In the genomic region with DNA sequence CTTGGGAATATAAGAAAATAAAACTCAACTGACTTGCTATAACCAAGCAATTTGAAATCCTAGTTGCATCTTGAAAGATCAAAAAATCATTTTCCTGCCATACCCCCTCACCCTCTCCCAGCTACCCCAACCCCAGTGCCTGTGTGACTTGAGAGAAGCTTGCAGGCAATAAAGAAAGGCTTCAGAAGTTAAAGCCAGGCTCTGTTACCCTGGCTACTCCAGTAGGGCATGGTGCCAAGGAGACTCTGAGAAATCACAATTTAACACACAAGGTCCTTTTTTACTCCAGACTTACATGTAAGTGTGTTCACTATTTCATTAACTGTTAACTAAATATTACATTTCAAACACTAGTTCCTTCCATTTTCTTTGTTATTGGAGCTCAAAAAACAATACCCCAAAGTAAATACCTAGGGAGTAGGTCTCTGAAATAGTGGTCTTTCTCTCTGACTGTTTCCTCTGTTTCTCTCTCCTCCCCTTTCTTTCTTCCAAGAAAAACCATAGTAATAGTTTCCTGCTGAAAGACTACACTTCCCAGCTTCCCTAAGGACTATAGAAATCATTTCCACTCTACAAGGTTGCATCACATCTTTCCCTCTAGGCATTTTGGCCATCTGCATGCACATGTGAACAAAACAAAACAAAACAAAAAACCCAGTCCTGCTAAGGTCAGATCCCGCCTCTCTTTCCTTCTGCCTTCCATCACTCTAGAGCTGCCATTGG, we compare ENCODE assay signal across 14 mouse cellular contexts. TPM values are rescaled to one million over a fixed set of nuclear protein-coding genes. Genes with fewer than 3 reads are reported as not detected.
DNase-seq lines count a peak whose midpoint lies in the region; ATAC-seq and TF ChIP-seq lines count a peak whose summit lies in the region.
"Had no signal": no experiment of that assay in that cellular context is flagged by ENCODE, and none has a peak within 500 bp of the region (broad histone marks: within the 10 kb centered on the region; RNA-seq: fewer than 3 reads in every experiment).

No protein-coding gene starts in this region.

- H3K4me3 ChIP-seq in lung, embryonic 16.5 days (ENCODE audit: low read length): no peak overlapping the region
- H3K4me3 ChIP-seq in lung, adult 2 months (replicated peaks; ENCODE audit: extremely low read depth, low read depth, low read length): no peak overlapping the region
- H3K4me3 ChIP-seq in hindbrain, postnatal 0 days (ENCODE audit: low read length): no peak overlapping the region
- H3K4me3 ChIP-seq: heart, embryonic 15.5 days had no signal

- TF ChIP-seq POLR2A in lung, adult 2 months (IDR thresholded peaks at IDR 0.05; ENCODE audit: borderline replicate concordance, extremely low read depth, low read depth, low read length): no peak

- no peak overlapping the region for H3K4me2 ChIP-seq in lung, embryonic 16.5 days (ENCODE audit: low read depth, low read length)
- no peak overlapping the region for H3K4me2 ChIP-seq in hindbrain, postnatal 0 days (ENCODE audit: low read depth, low read length)
- H3K4me2 ChIP-seq: heart, embryonic 15.5 days had no signal

- H3K27ac ChIP-seq in lung, embryonic 16.5 days (ENCODE audit: low read length): peak overlapping the region; percentile 52
- H3K27ac ChIP-seq in hindbrain, postnatal 0 days: peak overlapping the region; percentile 12; the same call in 1 of the 2 replicates
- H3K27ac ChIP-seq: heart, embryonic 15.5 days; stomach, postnatal 0 days had no signal

- 83% methylated on average over 1 of the region's 1 CpGs for whole genome bisulfite sequencing in lung, embryonic 16.5 days
- 78% methylated on average over 1 of the region's 1 CpGs for WGBS in lung, adult 2 months
- WGBS in hindbrain, postnatal 0 days: 65% methylated on average over 1 of the region's 1 CpGs

- TF ChIP-seq CTCF in lung, adult 2 months (IDR thresholded peaks at IDR 0.05; ENCODE audit: insufficient read depth, low read length): no peak
- TF ChIP-seq CTCF in hindbrain, postnatal 0 days (IDR thresholded peaks at IDR 0.05; ENCODE audit: low read depth): no peak

- peaks cover 5% of the 10 kb centered on the region; the same call in 1 of the 2 replicates for H3K4me1 ChIP-seq in lung, embryonic 16.5 days (replicated peaks; ENCODE audit: control insufficient read depth, insufficient read depth, low read length)
- no peaks in the 10 kb centered on the region for H3K4me1 ChIP-seq in lung, adult 2 months (ENCODE audit: control insufficient read depth, insufficient read depth, low read length)
- no peaks in the 10 kb centered on the region for H3K4me1 ChIP-seq in hindbrain, postnatal 0 days (ENCODE audit: insufficient read depth, low read length)
- H3K4me1 ChIP-seq: heart, embryonic 15.5 days had no signal

- no peaks in the 10 kb centered on the region for H3K9me3 ChIP-seq in lung, embryonic 16.5 days (ENCODE audit: control insufficient read depth, low read length)
- H3K9me3 ChIP-seq in hindbrain, postnatal 0 days (ENCODE audit: low read length): no peaks in the 10 kb centered on the region
- H3K9me3 ChIP-seq: heart, embryonic 15.5 days had no signal

- ATAC-seq in lung, embryonic 16.5 days (ENCODE audit: low read depth): peak; percentile 47; the same call in 1 of the 2 replicates
- ATAC-seq in hindbrain, postnatal 0 days: peak; percentile 70

- no peaks in the 10 kb centered on the region for H3K27me3 ChIP-seq in lung, embryonic 16.5 days (ENCODE audit: control insufficient read depth, insufficient read depth, low read depth, low read length)
- H3K27me3 ChIP-seq in hindbrain, postnatal 0 days (ENCODE audit: insufficient read depth, low read length): no peaks in the 10 kb centered on the region
- H3K27me3 ChIP-seq: heart, embryonic 15.5 days had no signal

- no peaks in the 10 kb centered on the region for H3K36me3 ChIP-seq in lung, embryonic 16.5 days (ENCODE audit: control insufficient read depth, insufficient read depth, low read length)
- H3K36me3 ChIP-seq in hindbrain, postnatal 0 days (ENCODE audit: insufficient read depth, low read length): no peaks in the 10 kb centered on the region
- H3K36me3 ChIP-seq: heart, embryonic 15.5 days had no signal

- no peak overlapping the region for H3K9ac ChIP-seq in lung, embryonic 16.5 days (ENCODE audit: low read length)
- H3K9ac ChIP-seq in hindbrain, postnatal 0 days (replicated peaks; ENCODE audit: low read length): no peak overlapping the region
- H3K9ac ChIP-seq: heart, embryonic 15.5 days had no signal

- DNase-seq in gastrocnemius, postnatal 10 days: peak; percentile 16
- no peak for DNase-seq in gastrocnemius, adult 18-20 months (ENCODE audit: low spot score)
- DNase-seq in lung, adult 2 months: no peak
- peak; percentile 72 for DNase-seq in adipocyte (ENCODE audit: low spot score)
- DNase-seq in hindbrain, postnatal 0 days (ENCODE audit: low spot score): peak; percentile 67
- no peak for DNase-seq in c-Kit-positive CD71-positive TER-119-positive erythroid progenitor cells, embryonic 14.5 days (ENCODE audit: low spot score)
- DNase-seq in cerebellum, adult 8-10 months: no peak
- DNase-seq: cerebellum, adult 9-11 months; kidney, adult 11 months; kidney, postnatal 4 days; lung, postnatal 10 days had no signal

RNA-seq across cellular contexts. Expression of gene Tmem17, which starts 30.1 kb away (rescaled TPM):
- total RNA-seq in gastrocnemius, postnatal 10 days (2021): 1 to 10 TPM; 2.9 to 3.3 TPM
- total RNA-seq in gastrocnemius, adult 18-20 months (2021): 1 to 10 TPM; 1.9 to 2.0 TPM
- polyA plus RNA-seq in lung, embryonic 16.5 days (2015; fragmentation: Nextera tagmentation; extraction: Ambion mirVana): 15.9 and 16.1 TPM in 2 replicates
- polyA plus RNA-seq in lung, adult 2 months (2012; rRNA removed): 4.1 and 4.2 TPM in 2 replicates
- 20.5 and 23.7 TPM in 2 replicates for total RNA-seq in hindbrain, postnatal 0 days (2014; rRNA removed)
- 23.5 and 23.7 TPM in 2 replicates for polyA plus RNA-seq in hindbrain, postnatal 0 days (2015; fragmentation: Nextera tagmentation; extraction: Ambion mirVana)

Comparison
In these comparisons a context has a peak if more than half of its experiments do, and no peak if none do; other contexts are left out.
1. DNase-seq: peak in gastrocnemius, postnatal 10 days (single experiment), adipocyte (single experiment) and hindbrain, postnatal 0 days (single experiment); none in gastrocnemius, adult 18-20 months (single experiment), lung, adult 2 months (single experiment), c-Kit-positive CD71-positive TER-119-positive erythroid progenitor cells, embryonic 14.5 days (single experiment) and cerebellum, adult 8-10 months (single experiment).